Mouse (Mus musculus): Measurements from ENCODE around the gene Mrps16. TPM values are rescaled to one million over a fixed set of nuclear protein-coding genes. Genes with fewer than 3 reads are reported as not detected.

Mrps16 gene
- total and polyA plus RNA-seq, 2 experiments from 2014 or later, result 36.2 to 66.2 TPM

DNA sequence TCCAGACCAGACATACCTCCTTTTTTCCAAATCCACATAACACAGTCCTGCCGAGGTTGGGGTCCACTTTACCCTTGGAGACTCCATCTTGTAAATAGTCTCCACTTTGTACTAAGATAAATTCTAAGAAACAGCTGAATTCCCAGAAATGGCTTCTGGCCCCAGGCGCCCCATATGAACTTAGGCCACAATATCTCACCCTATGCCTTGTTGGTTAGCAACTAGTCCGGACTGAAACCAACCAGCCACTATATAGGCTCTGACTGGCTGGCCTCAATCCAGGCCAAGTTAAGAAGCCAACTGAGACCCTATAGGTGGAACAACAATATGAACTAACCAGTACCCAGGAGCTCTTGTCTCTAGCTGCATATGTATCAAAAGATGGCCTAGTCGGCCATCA lies 1.1 kb downstream of the Mrps16 start:
- H3K9ac ChIP-seq (replicated peaks; ENCODE audit: low read length, poor library complexity, severe bottlenecking), result no peak overlapping the region
- TF ChIP-seq CTCF (IDR thresholded peaks at IDR 0.05), result no peak
- DNase-seq (ENCODE audit: low spot score) (no peak), ATAC-seq (ENCODE audit: low FRiP score) (no peak)
- no peaks in the 10 kb centered on the region for H3K27me3 ChIP-seq (ENCODE audit: insufficient read depth, low read length)
- H3K4me1 ChIP-seq (ENCODE audit: insufficient read depth, low read length), result peaks cover 6% of the 10 kb centered on the region
- H3K27ac ChIP-seq (ENCODE audit: low read depth, low read length), result no peak overlapping the region
- no peaks in the 10 kb centered on the region for H3K9me3 ChIP-seq (ENCODE audit: low read length)
- peak overlapping the region; percentile 43 for H3K4me2 ChIP-seq (ENCODE audit: low read depth, low read length, poor library complexity, severe bottlenecking)
- H3K4me3 ChIP-seq (ENCODE audit: low read depth, low read length), result no peak overlapping the region; the same call in 1 of the 2 replicates
- H3K36me3 ChIP-seq (ENCODE audit: insufficient read depth, low read length), result peaks cover 4% of the 10 kb centered on the region; the same call in 1 of the 2 replicates
- 88% methylated on average over 3 of the region's 4 CpGs for WGBS

- 88% methylated on average over 8 of the region's 8 CpGs for WGBS
- ATAC-seq (ENCODE audit: low FRiP score) (no peak), DNase-seq (ENCODE audit: low spot score) (no peak)
- H3K27me3 ChIP-seq (ENCODE audit: insufficient read depth, low read length), result no peaks in the 10 kb centered on the region
- peak overlapping the region; percentile 65; the same call in 1 of the 2 replicates for H3K4me3 ChIP-seq (ENCODE audit: low read depth, low read length)
- peak overlapping the region; percentile 71; the same call in 1 of the 2 replicates for H3K9ac ChIP-seq (replicated peaks; ENCODE audit: low read length, poor library complexity, severe bottlenecking)
- peaks cover 10% of the 10 kb centered on the region for H3K4me1 ChIP-seq (ENCODE audit: insufficient read depth, low read length)
- peak overlapping the region; percentile 77 for H3K27ac ChIP-seq (ENCODE audit: low read depth, low read length)
- no peaks in the 10 kb centered on the region for H3K9me3 ChIP-seq (ENCODE audit: low read length)
- TF ChIP-seq CTCF (IDR thresholded peaks at IDR 0.05), result no peak
- H3K36me3 ChIP-seq (ENCODE audit: insufficient read depth, low read length), result peaks cover 12% of the 10 kb centered on the region
- peak overlapping the region; percentile 59 for H3K4me2 ChIP-seq (ENCODE audit: low read depth, low read length, poor library complexity, severe bottlenecking)
Measured at GRCm38 (mm10) chr14:20389446-20390079, 3.9 kb downstream of the Mrps16 start.

DNA sequence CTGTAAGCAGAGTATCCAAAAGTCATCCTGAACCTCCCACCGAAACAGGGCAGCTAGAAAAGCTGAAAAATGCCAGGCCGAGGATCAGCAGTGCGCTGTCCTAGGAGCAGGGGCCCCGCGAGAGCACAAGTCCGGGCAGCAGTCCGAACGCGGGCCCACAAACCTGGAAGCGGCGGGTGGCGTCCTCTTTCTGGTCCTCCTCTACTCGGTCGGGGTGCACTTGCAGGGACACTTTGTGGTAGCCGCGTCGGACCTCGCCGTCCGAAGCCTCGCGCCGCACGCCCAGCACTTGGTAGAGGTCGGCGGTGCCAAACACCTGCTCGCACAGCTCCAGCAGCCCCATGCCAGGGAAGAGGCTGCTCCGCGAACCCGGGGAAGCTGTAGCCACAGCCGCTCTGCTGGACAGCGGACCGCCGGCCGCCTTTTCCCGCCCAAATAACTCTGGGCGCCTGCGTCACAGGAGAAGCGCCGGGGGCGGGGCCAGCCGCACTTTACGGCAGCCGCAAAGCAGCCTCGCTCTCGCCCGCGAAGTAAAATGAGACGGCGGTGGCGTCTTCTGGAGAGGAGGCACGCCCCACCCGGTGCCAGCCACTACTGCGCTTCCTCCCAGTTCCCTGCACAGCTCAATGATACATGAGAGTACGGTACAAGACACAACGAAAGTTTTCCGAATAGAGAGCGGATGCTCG lies 4.8 kb downstream of the Mrps16 start, which contains the start of gene Dnajc9:
TSS of gene Dnajc9 (minus strand) at position 470 of the 689 bp plus-strand sequence.
- TF ChIP-seq CTCF (IDR thresholded peaks at IDR 0.05), result peak; percentile 10; the same call in 1 of the 2 replicates
- H3K4me2 ChIP-seq (ENCODE audit: low read depth, low read length, poor library complexity, severe bottlenecking), result peak within 1 kb of the TSS; percentile 59
- peak within 1 kb of the TSS; percentile 71 for H3K9ac ChIP-seq (replicated peaks; ENCODE audit: low read length, poor library complexity, severe bottlenecking)
- peak within 1 kb of the TSS; percentile 65 for H3K4me3 ChIP-seq (ENCODE audit: low read depth, low read length)
- DNase-seq (ENCODE audit: low spot score) (peak; percentile 94), ATAC-seq (ENCODE audit: low FRiP score) (peak; percentile 69)
- H3K27ac ChIP-seq (ENCODE audit: low read depth, low read length), result peak within 1 kb of the TSS; percentile 77
- peaks cover 17% of the 10 kb centered on the region for H3K36me3 ChIP-seq (ENCODE audit: insufficient read depth, low read length)
- under 1% methylated on average over 57 of the region's 59 CpGs for WGBS
- peaks cover 6% of the 10 kb centered on the region for H3K4me1 ChIP-seq (ENCODE audit: insufficient read depth, low read length)
- no peaks in the 10 kb centered on the region for H3K27me3 ChIP-seq (ENCODE audit: insufficient read depth, low read length)
- no peaks in the 10 kb centered on the region for H3K9me3 ChIP-seq (ENCODE audit: low read length)

DNA sequence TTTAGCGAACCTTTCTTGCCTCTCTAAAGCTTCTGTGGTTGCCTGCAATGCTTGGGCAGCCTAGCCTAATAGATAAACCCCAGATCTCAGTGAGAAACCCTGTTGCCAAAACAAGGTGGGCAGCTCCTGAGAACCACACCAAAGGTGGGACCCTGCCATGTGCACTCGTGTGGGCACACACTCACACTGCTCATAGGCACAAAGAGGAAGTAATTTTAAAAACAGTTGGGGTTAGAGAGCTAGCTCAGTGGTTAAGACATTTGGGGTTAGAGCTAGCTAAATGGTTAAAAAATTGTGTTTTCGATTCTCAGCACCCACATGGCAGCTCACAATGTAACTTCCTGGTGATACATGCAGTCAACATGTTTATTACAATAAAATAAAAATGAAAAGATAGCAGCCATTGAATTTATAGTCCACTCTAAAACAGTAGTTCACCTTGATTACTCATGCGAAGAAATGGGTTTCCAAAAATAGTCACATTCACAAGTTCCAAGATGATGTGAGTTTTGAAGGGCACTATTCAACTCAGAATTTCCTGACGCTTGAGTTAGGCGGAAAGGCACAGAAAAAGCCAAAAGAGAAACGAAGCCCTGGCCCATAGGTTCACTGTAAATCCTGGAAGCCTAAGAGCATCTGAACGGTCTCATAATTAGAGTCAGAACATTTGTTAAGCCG lies 13.5 kb downstream of the Mrps16 start:
- DNase-seq (ENCODE audit: low spot score), result no peak
- 91% methylated on average over 9 of the region's 9 CpGs for WGBS
- TF ChIP-seq CTCF (IDR thresholded peaks at IDR 0.05), result no peak
- Histone ChIP-seq H3K4me3 (ENCODE audit: low read depth, low read length) (no peak overlapping the region), H3K9me3 (ENCODE audit: low read length) (no peaks in the 10 kb centered on the region), H3K4me2 (ENCODE audit: low read depth, low read length, poor library complexity, severe bottlenecking) (no peak overlapping the region), H3K27me3 (ENCODE audit: insufficient read depth, low read length) (no peaks in the 10 kb centered on the region), H3K27ac (ENCODE audit: low read depth, low read length) (no peak overlapping the region), H3K4me1 (ENCODE audit: insufficient read depth, low read length) (no peaks in the 10 kb centered on the region), H3K36me3 (ENCODE audit: insufficient read depth, low read length) (peaks cover 33% of the 10 kb centered on the region), H3K9ac (replicated peaks; ENCODE audit: low read length, poor library complexity, severe bottlenecking) (no peak overlapping the region)
- ATAC-seq (ENCODE audit: low FRiP score), result no peak

GRCm38 (mm10) chr14:20379087-20379640 lies 14.3 kb downstream of the Mrps16 start:
- TF ChIP-seq CTCF (IDR thresholded peaks at IDR 0.05), result no peak
- Histone ChIP-seq H3K4me2 (ENCODE audit: low read depth, low read length, poor library complexity, severe bottlenecking) (no peak overlapping the region), H3K36me3 (ENCODE audit: insufficient read depth, low read length) (peaks cover 32% of the 10 kb centered on the region), H3K27ac (ENCODE audit: low read depth, low read length) (no peak overlapping the region), H3K27me3 (ENCODE audit: insufficient read depth, low read length) (no peaks in the 10 kb centered on the region), H3K9ac (replicated peaks; ENCODE audit: low read length, poor library complexity, severe bottlenecking) (no peak overlapping the region), H3K4me3 (ENCODE audit: low read depth, low read length) (no peak overlapping the region), H3K4me1 (ENCODE audit: insufficient read depth, low read length) (no peaks in the 10 kb centered on the region), H3K9me3 (ENCODE audit: low read length) (no peaks in the 10 kb centered on the region)
- ATAC-seq (ENCODE audit: low FRiP score) (no peak), DNase-seq (ENCODE audit: low spot score) (no peak)
- 93% methylated on average over 5 of the region's 5 CpGs for WGBS

Data from midbrain, postnatal 0 days (tissue).